Mouse (Mus musculus) testis, postnatal 14 days (tissue): ENCODE data around the gene Palld.

Experiments used
- DNase-seq: peaks from one replicate; pipeline ENCODE4 v3.0.0; 2021; ENCODE audit warnings: low spot score

Palld gene

GRCm38 (mm10) chr8:61865365-61865764, 37.1 kb downstream of the Palld start:
- no peak for DNase-seq

GRCm38 (mm10) chr8:61851270-61851669, 51.2 kb downstream of the Palld start:
- DNase-seq, result no peak

DNA sequence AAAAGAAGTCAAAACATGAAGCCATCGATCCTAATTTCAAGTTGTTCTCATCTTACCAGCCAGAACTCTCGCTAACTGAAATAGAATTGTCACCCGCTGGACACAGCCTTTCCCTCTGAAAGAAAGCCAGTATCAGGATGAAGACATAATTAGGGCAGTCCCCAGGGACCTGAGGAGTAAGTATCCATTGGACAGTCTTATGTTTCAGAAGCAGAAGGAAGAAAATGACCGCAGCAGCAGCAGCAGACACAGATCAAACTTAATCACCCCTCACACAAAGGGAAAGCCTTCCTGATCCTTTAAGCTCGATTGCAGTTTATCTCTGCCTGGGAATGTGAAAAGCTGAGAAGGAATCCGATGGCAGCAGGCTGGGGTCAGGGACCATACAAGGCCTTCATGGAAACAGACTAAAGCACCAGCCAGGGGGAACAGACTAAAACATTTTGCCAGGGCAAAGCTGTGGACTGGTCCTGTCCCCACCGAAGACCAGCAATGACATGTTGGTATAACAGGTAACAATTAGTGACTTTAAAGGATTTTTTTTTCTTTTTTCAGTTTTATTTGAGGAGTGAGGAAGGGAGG, 53.8 kb downstream of the Palld start:
- DNase-seq, result no peak

DNA sequence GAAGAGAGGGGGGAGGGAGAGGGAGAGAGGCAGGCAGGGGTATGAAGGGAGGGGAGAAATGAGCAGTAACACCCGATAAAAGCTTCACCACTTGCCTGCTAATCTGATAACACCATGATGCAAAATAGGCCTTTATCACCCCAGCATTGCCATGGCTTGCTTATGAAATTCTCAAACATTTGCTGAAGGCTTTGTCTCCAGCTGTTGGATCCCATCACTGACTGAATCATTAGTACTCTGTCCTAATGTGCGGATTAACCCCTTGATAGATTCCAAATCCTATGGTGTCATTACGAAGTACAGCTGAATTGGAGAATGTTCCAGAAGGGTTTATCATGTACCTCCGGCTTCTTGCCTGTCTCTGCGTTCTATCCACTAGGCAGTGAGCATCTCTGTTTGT, 55.0 kb downstream of the Palld start:
- DNase-seq, result no peak

- DNase-seq, result no peak
These were observed 57.5 kb downstream of the Palld start for GRCm38 (mm10) chr8:61844992-61845391.

GRCm38 (mm10) chr8:61844575-61844974, 57.9 kb downstream of the Palld start:
- no peak for DNase-seq

DNA sequence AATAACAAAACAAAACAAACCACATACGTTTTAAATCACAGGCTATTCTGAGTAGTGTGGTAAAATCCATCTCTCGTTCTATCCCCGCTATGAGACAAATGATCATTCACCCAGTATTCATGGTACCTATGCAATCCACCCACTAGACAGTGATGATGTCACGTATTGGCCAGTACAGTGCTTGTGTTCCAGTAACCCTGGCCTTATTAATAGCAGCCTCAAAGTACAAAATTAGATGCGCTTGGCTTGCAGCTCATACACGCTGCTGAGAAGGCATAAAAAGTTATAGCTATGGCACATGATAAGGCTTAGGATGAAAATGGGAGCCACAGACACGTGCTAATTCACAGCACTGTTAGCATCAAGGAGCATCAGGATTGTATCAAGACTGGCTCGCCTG, 58.7 kb downstream of the Palld start:
- no peak for DNase-seq

- DNase-seq, result no peak
These were observed 69.3 kb downstream of the Palld start for GRCm38 (mm10) chr8:61833211-61833610.

DNA sequence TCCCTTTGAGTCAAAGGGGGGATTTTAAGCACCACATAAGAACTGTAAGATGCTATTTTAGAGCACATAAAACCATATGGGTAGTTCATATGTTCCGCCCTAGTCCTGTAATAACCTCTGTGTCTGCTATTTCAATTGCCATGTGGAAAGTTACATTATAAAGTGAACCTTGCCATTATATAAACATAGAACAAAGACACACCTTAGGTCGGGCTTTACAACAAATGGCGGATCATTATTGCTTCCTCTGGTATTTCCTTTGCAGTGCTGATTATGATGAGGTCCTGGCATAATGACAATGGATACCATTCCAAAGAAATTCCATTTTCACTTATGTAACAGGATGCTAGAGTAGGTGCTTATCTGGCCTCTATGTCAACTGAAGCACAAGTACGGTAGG, 70.5 kb downstream of the Palld start:
- no peak for DNase-seq

- DNase-seq, result no peak
These were observed 71.7 kb downstream of the Palld start for GRCm38 (mm10) chr8:61830821-61831220.

- DNase-seq, result no peak
These were observed 77.9 kb downstream of the Palld start for GRCm38 (mm10) chr8:61824563-61824962.

- no peak for DNase-seq
These were observed 79.3 kb downstream of the Palld start for GRCm38 (mm10) chr8:61823157-61823556.

DNA sequence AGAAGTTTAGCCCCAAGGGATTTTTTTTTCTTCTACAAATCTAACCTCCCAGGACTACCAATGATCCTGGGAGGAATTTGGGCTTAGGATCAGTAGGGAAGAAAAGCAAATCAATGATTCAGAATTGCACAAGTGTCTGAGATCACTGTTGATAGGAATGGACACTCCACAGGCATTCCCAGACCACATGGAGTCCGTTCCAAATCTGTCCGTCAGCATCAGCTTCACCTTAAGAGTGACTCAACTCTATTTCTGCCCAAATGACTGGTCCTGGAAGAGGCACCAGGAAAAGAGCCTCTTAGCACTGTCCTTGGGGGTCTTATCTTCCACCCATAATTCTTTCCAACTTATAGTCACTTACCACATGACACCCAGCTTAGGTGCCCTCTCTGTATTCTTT, 98.7 kb downstream of the Palld start:
- no peak for DNase-seq

- no peak for DNase-seq
These were observed 99.7 kb downstream of the Palld start for GRCm38 (mm10) chr8:61802840-61803239.

- no peak for DNase-seq
These were observed 105.0 kb downstream of the Palld start for GRCm38 (mm10) chr8:61797391-61797947.

- no peak for DNase-seq
These were observed 105.9 kb downstream of the Palld start for GRCm38 (mm10) chr8:61796537-61797050.

DNA sequence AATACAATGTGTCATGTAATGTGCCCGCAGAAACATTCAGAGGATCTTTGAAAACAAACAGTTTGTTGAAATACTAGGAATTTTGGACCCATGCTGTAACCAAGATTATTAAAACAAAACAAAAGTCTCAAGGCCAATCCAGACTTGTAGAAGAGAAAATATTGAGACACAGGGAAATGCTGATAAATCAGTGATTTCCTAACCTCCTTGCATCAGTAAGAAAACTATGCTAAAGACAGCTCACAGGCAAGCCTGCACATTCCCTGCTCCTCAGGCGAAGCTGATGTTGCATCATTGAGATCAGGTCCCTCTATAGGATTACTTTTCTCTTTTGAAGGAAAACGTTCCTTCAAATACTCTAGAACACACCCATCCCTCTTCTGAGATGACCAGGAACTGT, 112.5 kb downstream of the Palld start:
- no peak for DNase-seq

GRCm38 (mm10) chr8:61789289-61789688, 113.2 kb downstream of the Palld start:
- no peak for DNase-seq

DNA sequence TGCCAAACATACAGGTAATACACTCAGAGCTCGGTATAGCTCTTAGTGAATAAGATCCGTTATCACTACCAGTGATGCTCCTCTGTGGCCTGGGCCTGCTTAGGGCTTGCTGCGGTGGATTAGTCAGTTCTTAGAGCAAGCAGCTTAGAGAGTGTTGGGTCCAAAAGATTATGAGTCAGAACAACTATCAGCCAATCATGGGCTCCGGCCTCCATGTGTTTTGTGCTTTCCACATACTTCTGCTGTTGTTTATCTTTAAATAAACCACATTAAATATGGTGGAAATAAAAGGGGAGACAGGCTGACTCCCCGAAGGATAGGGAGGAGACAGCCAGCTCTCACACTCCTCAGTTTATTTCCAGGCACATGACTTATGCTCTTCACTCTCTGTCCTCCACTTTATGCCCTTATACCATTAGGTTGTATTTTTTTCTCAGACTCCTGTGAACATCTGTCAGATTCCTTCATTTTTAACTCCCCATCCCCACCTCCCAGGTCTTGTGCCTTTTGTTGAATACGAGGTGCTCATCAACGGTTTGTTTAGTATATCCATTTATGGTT, 119.5 kb downstream of the Palld start:
- no peak for DNase-seq

GRCm38 (mm10) chr8:61780652-61781257, 121.7 kb downstream of the Palld start:
- no peak for DNase-seq

- no peak for DNase-seq
These were observed 124.3 kb downstream of the Palld start for GRCm38 (mm10) chr8:61778194-61778593.

DNA sequence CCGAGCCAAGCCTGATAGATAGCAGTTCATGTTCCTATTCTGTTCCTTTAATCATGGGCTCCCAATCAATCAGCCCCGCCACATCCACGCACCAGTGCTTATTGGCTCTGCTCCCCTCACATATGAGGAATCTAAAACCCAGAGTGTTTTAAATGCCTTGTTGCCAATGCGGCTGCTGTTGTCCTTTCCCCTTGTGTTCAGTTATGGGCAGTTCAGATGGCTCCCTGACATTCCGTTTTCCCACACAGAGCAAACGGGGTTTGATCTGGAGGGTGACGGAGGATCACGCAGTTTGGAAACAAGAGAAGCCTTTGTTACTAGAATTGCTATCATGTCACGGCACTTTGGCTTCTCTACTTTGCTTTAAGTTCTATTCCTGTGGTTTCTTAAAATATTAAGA, 125.9 kb downstream of the Palld start:
- DNase-seq, result no peak

DNA sequence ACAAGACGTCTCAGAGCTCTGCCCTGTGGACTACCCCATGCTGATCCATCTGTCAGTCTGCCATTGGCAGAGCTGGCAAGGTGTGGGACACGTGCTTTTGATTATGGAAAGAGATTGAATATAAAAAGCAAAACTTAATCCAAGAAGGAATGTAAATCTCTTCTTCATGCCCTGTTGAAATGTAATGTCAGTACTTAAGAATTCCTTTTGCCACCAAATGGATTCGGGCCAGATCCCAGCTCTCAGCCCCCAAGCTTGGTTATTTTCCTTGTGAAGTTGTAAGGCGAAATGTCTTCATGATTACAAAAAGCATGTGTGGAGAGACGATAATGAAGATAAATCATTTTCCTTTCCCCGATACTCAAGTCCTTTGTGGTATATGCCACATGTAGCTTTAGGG, 126.6 kb downstream of the Palld start:
- no peak for DNase-seq
